Mouse (Mus musculus) hindbrain, postnatal 0 days (tissue): ENCODE measurements around the gene Hoxb7. TPM values are rescaled to one million over a fixed set of nuclear protein-coding genes. Genes with fewer than 3 reads are reported as not detected.
A peak's percentile ranks its signal among the peaks of the same experiment; 100 is the strongest.

Source experiments
- ATAC-seq: fragments of 200-750 bp; cut with Nextera tagmentation; 2 replicates; pipeline ENCODE4 v1.8.0; 2017; ENCODE audit warnings: mild to moderate bottlenecking, moderate TSS enrichment, moderate library complexity
- DNase-seq: peaks from one replicate; pipeline ENCODE4 v3.0.0-alpha.2; 2015; ENCODE audit warnings: low spot score
- H3K27ac ChIP-seq: fragments of 300-500 bp; sonication (generic); 2 replicates; pipeline ENCODE4 v1.5.1; 2014; ENCODE audit warnings: mild to moderate bottlenecking
- H3K27me3 ChIP-seq: fragments of 300-500 bp; sonication (generic); 2 replicates; pipeline ENCODE4 v1.6.1; 2014; ENCODE audit warnings: low read length, mixed read lengths; ENCODE audit not compliant: insufficient read depth
- H3K36me3 ChIP-seq: fragments of 300-500 bp; sonication (generic); 2 replicates; pipeline ENCODE4 v1.6.1; 2014; ENCODE audit warnings: low read length, mixed read lengths; ENCODE audit not compliant: insufficient read depth
- H3K4me1 ChIP-seq: fragments of 300-500 bp; sonication (generic); 2 replicates; pipeline ENCODE4 v1.6.1; 2014; ENCODE audit warnings: antibody characterized with exemption, low read length, mixed read lengths; ENCODE audit not compliant: insufficient read depth
- H3K4me2 ChIP-seq: fragments of 300-500 bp; sonication (generic); 2 replicates; pipeline ENCODE4 v1.6.1; 2014; ENCODE audit warnings: low read depth, mild to moderate bottlenecking, low read length, moderate library complexity, mixed read lengths
- H3K4me3 ChIP-seq: fragments of 300-500 bp; sonication (generic); 2 replicates; pipeline ENCODE4 v1.5.1; 2014; ENCODE audit warnings: low read length
- H3K9ac ChIP-seq: fragments of 300-500 bp; sonication (generic); replicated peaks from 2 replicates; pipeline ENCODE4 v1.6.1; 2014; ENCODE audit warnings: mild to moderate bottlenecking, low read length, moderate library complexity, mixed read lengths
- H3K9me3 ChIP-seq: fragments of 300-500 bp; sonication (generic); 2 replicates; pipeline ENCODE4 v1.6.1; 2016; ENCODE audit warnings: low read length, mixed read lengths
- CTCF ChIP-seq: IDR thresholded peaks from 2 replicates; pipeline ENCODE4 v1.5.1; 2016; ENCODE audit warnings: antibody characterized with exemption, control low read depth, low read depth
- WGBS: fragments of 180-500 bp; shearing (Covaris S2); extraction: QIAGEN DNeasy Blood & Tissue Kit; methylation state at CpG from one replicate; pipeline ENCODE4 v1.1.7; 2014; 5-methylcytosine and 5-hydroxymethylcytosine counted together
- polyA plus RNA-seq: library from polyadenylated mRNA; unstranded; fragments of >200 nt; fragmentation: Nextera tagmentation; extraction: Ambion mirVana; gene quantifications from 2 replicates; pipeline ENCODE4 v1.2.1, GENCODE M21; 2015
- total RNA-seq: library from RNA; depleted of rRNA; stranded (reverse); fragments of >200 nt; gene quantifications from 2 replicates; pipeline ENCODE4 v1.2.3, GENCODE M21; 2014

Hoxb7 gene
- total and polyA plus RNA-seq, 2 experiments from 2014 or later = 10.1 to 11.0 TPM

- no peak for TF ChIP-seq CTCF
- DNase-seq (peak; percentile 60), ATAC-seq (no peak)
- peak overlapping the region; percentile 18 for H3K9ac ChIP-seq
- H3K36me3 ChIP-seq = no peaks in the 10 kb centered on the region
- no peaks in the 10 kb centered on the region for H3K9me3 ChIP-seq
- H3K27me3 ChIP-seq = peaks cover 73% of the 10 kb centered on the region
- H3K4me1 ChIP-seq = no peaks in the 10 kb centered on the region
- peak overlapping the region; percentile 35 for H3K4me3 ChIP-seq
- H3K4me2 ChIP-seq = peak overlapping the region; percentile 56
- WGBS = 8% methylated on average over 17 of the region's 17 CpGs
- peak overlapping the region; percentile 85 for H3K27ac ChIP-seq
These were observed 34.3 kb downstream of the Hoxb7 start for GRCm38 (mm10) chr11:96320688-96321087.

- no peak for TF ChIP-seq CTCF
- H3K36me3 ChIP-seq = no peaks in the 10 kb centered on the region
- no peak for DNase-seq
- no peak overlapping the region for H3K4me3 ChIP-seq
- no peaks in the 10 kb centered on the region for H3K9me3 ChIP-seq
- H3K27ac ChIP-seq = peak overlapping the region; percentile 85; the same call in 1 of the 2 replicates
- ATAC-seq = no peak
- H3K4me1 ChIP-seq = no peaks in the 10 kb centered on the region
- WGBS = 10% methylated on average over 5 of the region's 5 CpGs
- H3K9ac ChIP-seq = no peak overlapping the region
- H3K27me3 ChIP-seq = peaks cover 73% of the 10 kb centered on the region
- H3K4me2 ChIP-seq = peak overlapping the region; percentile 56
These were observed 35.4 kb downstream of the Hoxb7 start for GRCm38 (mm10) chr11:96321846-96322245.

GRCm38 (mm10) chr11:96322738-96323137, 36.3 kb downstream of the Hoxb7 start:
- H3K27ac ChIP-seq = peak overlapping the region; percentile 85; the same call in 1 of the 2 replicates
- DNase-seq (no peak), ATAC-seq (no peak)
- H3K9me3 ChIP-seq = no peaks in the 10 kb centered on the region
- 0 out of 2 replicates have a peak overlapping the region, but pooled peaks have one; percentile 7 for H3K9ac ChIP-seq
- H3K4me1 ChIP-seq = no peaks in the 10 kb centered on the region
- peaks cover 80% of the 10 kb centered on the region for H3K27me3 ChIP-seq
- H3K4me2 ChIP-seq = peak overlapping the region; percentile 56
- WGBS = 3% methylated on average over 6 of the region's 6 CpGs
- H3K4me3 ChIP-seq = 0 out of 2 replicates have a peak overlapping the region, but pooled peaks have one; percentile 12
- TF ChIP-seq CTCF = no peak
- H3K36me3 ChIP-seq = no peaks in the 10 kb centered on the region

GRCm38 (mm10) chr11:96323154-96323553, 36.7 kb downstream of the Hoxb7 start, which contains the start of gene Hoxb3:
Gene Hoxb3, plus strand, starts transcription at chr11:96323326.
- no peaks in the 10 kb centered on the region for H3K4me1 ChIP-seq
- no peak for TF ChIP-seq CTCF
- peak within 1 kb of the TSS; percentile 17 for H3K4me3 ChIP-seq
- ATAC-seq (no peak), DNase-seq (no peak)
- peak within 1 kb of the TSS; percentile 85 for H3K27ac ChIP-seq
- no peaks in the 10 kb centered on the region for H3K36me3 ChIP-seq
- WGBS = 13% methylated on average over 10 of the region's 10 CpGs
- H3K9me3 ChIP-seq = no peaks in the 10 kb centered on the region
- peak within 1 kb of the TSS; percentile 56 for H3K4me2 ChIP-seq
- H3K27me3 ChIP-seq = peaks cover 80% of the 10 kb centered on the region
- peak within 1 kb of the TSS; percentile 37; the same call in 1 of the 2 replicates for H3K9ac ChIP-seq

- ATAC-seq (no peak), DNase-seq (no peak)
- Histone ChIP-seq H3K27me3 (peaks cover 79% of the 10 kb centered on the region), H3K36me3 (no peaks in the 10 kb centered on the region), H3K9me3 (no peaks in the 10 kb centered on the region), H3K4me2 (peak overlapping the region; percentile 56), H3K9ac (0 out of 2 replicates have a peak overlapping the region, but pooled peaks have one; percentile 30), H3K27ac (peak overlapping the region; percentile 85), H3K4me3 (peak overlapping the region; percentile 17), H3K4me1 (no peaks in the 10 kb centered on the region)
- under 1% methylated on average over 5 of the region's 5 CpGs for WGBS
- no peak for TF ChIP-seq CTCF
These were observed 37.7 kb downstream of the Hoxb7 start for GRCm38 (mm10) chr11:96324125-96324524.

- Histone ChIP-seq H3K4me1 (no peaks in the 10 kb centered on the region), H3K9me3 (no peaks in the 10 kb centered on the region), H3K9ac (peak overlapping the region; percentile 44; the same call in 1 of the 2 replicates), H3K4me3 (peak overlapping the region; percentile 19; the same call in 1 of the 2 replicates), H3K4me2 (peak overlapping the region; percentile 56), H3K27ac (peak overlapping the region; percentile 85), H3K36me3 (no peaks in the 10 kb centered on the region), H3K27me3 (peaks cover 78% of the 10 kb centered on the region)
- no peak for ATAC-seq
- WGBS = 3% methylated on average over 8 of the region's 8 CpGs
- DNase-seq = no peak
- no peak for TF ChIP-seq CTCF
These were observed 38.5 kb downstream of the Hoxb7 start for GRCm38 (mm10) chr11:96324965-96325364.

- H3K4me3 ChIP-seq = peak overlapping the region; percentile 19
- no peaks in the 10 kb centered on the region for H3K36me3 ChIP-seq
- no peaks in the 10 kb centered on the region for H3K9me3 ChIP-seq
- H3K27me3 ChIP-seq = peaks cover 84% of the 10 kb centered on the region
- TF ChIP-seq CTCF = no peak
- DNase-seq = no peak
- no peaks in the 10 kb centered on the region for H3K4me1 ChIP-seq
- no peak for ATAC-seq
- peak overlapping the region; percentile 44 for H3K9ac ChIP-seq
- H3K4me2 ChIP-seq = peak overlapping the region; percentile 56
- WGBS = 3% methylated on average over 22 of the region's 22 CpGs
- peak overlapping the region; percentile 85 for H3K27ac ChIP-seq
These were observed 39.4 kb downstream of the Hoxb7 start for GRCm38 (mm10) chr11:96325747-96326212.
